In genomic region chr15:81097456-81097855, GRCm38 (mm10) we compare ENCODE assay signal across 9 mouse cellular contexts.
A peak's percentile ranks its signal among the peaks of the same experiment; 100 is the strongest.
DNase-seq lines count a peak whose midpoint lies in the region; ATAC-seq and TF ChIP-seq lines count a peak whose summit lies in the region.
"Had no signal": no experiment of that assay in that cellular context is flagged by ENCODE, and none has a peak within 500 bp of the region (broad histone marks: within the 10 kb centered on the region; RNA-seq: fewer than 3 reads in every experiment).

No protein-coding gene starts in this region.

- no peak for TF ChIP-seq CTCF in stomach, postnatal 0 days (IDR thresholded peaks at IDR 0.05; ENCODE audit: low read depth)
- no peak for TF ChIP-seq CTCF in forebrain, postnatal 0 days (IDR thresholded peaks at IDR 0.05; ENCODE audit: low read depth)

- no peaks in the 10 kb centered on the region for H3K27me3 ChIP-seq in kidney, embryonic 15.5 days
- H3K27me3 ChIP-seq in stomach, postnatal 0 days (ENCODE audit: control insufficient read depth, insufficient read depth, low read length), result no peaks in the 10 kb centered on the region
- H3K27me3 ChIP-seq in forebrain, postnatal 0 days (ENCODE audit: insufficient read depth, low read length), result no peaks in the 10 kb centered on the region
- H3K27me3 ChIP-seq: limb, embryonic 12.5 days had no signal

- H3K9ac ChIP-seq in kidney, embryonic 15.5 days, result no peak overlapping the region
- peak overlapping the region; percentile 38; the same call in 1 of the 2 replicates for H3K9ac ChIP-seq in stomach, postnatal 0 days (ENCODE audit: low read length)
- H3K9ac ChIP-seq in forebrain, postnatal 0 days, result no peak overlapping the region
- H3K9ac ChIP-seq: limb, embryonic 12.5 days had no signal

- H3K9me3 ChIP-seq in kidney, embryonic 15.5 days (replicated peaks), result no peaks in the 10 kb centered on the region
- no peaks in the 10 kb centered on the region for H3K9me3 ChIP-seq in stomach, postnatal 0 days (ENCODE audit: control insufficient read depth, low read length)
- no peaks in the 10 kb centered on the region for H3K9me3 ChIP-seq in forebrain, postnatal 0 days (ENCODE audit: low read length)
- H3K9me3 ChIP-seq: limb, embryonic 12.5 days had no signal

- H3K4me1 ChIP-seq in kidney, embryonic 15.5 days, result peaks cover 23% of the 10 kb centered on the region
- no peaks in the 10 kb centered on the region; the same call in 1 of the 2 replicates for H3K4me1 ChIP-seq in stomach, postnatal 0 days (replicated peaks; ENCODE audit: control insufficient read depth, insufficient read depth)
- no peaks in the 10 kb centered on the region for H3K4me1 ChIP-seq in forebrain, postnatal 0 days (ENCODE audit: insufficient read depth)

- no peaks in the 10 kb centered on the region for H3K36me3 ChIP-seq in kidney, embryonic 15.5 days
- H3K36me3 ChIP-seq in stomach, postnatal 0 days (ENCODE audit: control insufficient read depth, insufficient read depth, low read length), result no peaks in the 10 kb centered on the region
- no peaks in the 10 kb centered on the region for H3K36me3 ChIP-seq in forebrain, postnatal 0 days (ENCODE audit: insufficient read depth)
- H3K36me3 ChIP-seq: limb, embryonic 12.5 days had no signal

- 37% methylated on average over 4 of the region's 4 CpGs for WGBS in kidney, embryonic 15.5 days
- 22% methylated on average over 4 of the region's 4 CpGs for WGBS in stomach, postnatal 0 days
- 18% methylated on average over 4 of the region's 4 CpGs for WGBS in forebrain, postnatal 0 days

- H3K4me2 ChIP-seq in kidney, embryonic 15.5 days, result no peak overlapping the region
- no peak overlapping the region for H3K4me2 ChIP-seq in stomach, postnatal 0 days (replicated peaks; ENCODE audit: low read depth)
- H3K4me2 ChIP-seq in forebrain, postnatal 0 days (ENCODE audit: low read depth), result no peak overlapping the region
- H3K4me2 ChIP-seq: limb, embryonic 12.5 days; midbrain, embryonic 11.5 days had no signal

- no peak for TF ChIP-seq EP300 in stomach, postnatal 0 days (optimal IDR thresholded peaks at IDR 0.05)

- no peak for DNase-seq in kidney, adult 18-20 months
- DNase-seq in CD8-positive naive resting alpha-beta T cell, adult 2 months (ENCODE audit: low read depth in 2 of 2, low spot score in 2 of 2), result peak; percentile 37 to 56
- DNase-seq in adrenal gland, postnatal 36 days, result peak; percentile 24 to 64
- DNase-seq in stomach, postnatal 0 days (ENCODE audit: low spot score), result no peak
- no peak for DNase-seq in forebrain, postnatal 0 days
- no peak for DNase-seq in left cerebral cortex, postnatal 36 days (ENCODE audit: low spot score in 2 of 2)

- intact Hi-C loops in left cerebral cortex, postnatal 36 days (cut with DNase I), result no loop called here

- 0 out of 2 replicates have a peak overlapping the region, but pooled peaks have one; percentile 45 for H3K27ac ChIP-seq in kidney, embryonic 15.5 days
- peak overlapping the region; percentile 30; the same call in 1 of the 2 replicates for H3K27ac ChIP-seq in stomach, postnatal 0 days (replicated peaks)
- no peak overlapping the region for H3K27ac ChIP-seq in forebrain, postnatal 0 days (ENCODE audit: low read depth, low read length)
- H3K27ac ChIP-seq: limb, embryonic 12.5 days had no signal

- H3K4me3 ChIP-seq in kidney, embryonic 15.5 days (replicated peaks), result no peak overlapping the region
- no peak overlapping the region for H3K4me3 ChIP-seq in stomach, postnatal 0 days (ENCODE audit: low read depth, low read length)
- H3K4me3 ChIP-seq in forebrain, postnatal 0 days (ENCODE audit: low read depth, low read length), result no peak overlapping the region
- H3K4me3 ChIP-seq: limb, embryonic 12.5 days had no signal

- no peak for ATAC-seq in kidney, embryonic 15.5 days (replicated peaks; ENCODE audit: low FRiP score)
- ATAC-seq in stomach, postnatal 0 days (ENCODE audit: low FRiP score, low TSS enrichment), result no peak
- ATAC-seq in forebrain, postnatal 0 days, result no peak

Comparison
In these comparisons a context has a peak if more than half of its experiments do, and no peak if none do; other contexts are left out.
1. DNase-seq: peak in CD8-positive naive resting alpha-beta T cell, adult 2 months (2 of 2) and adrenal gland, postnatal 36 days (2 of 2); none in kidney, adult 18-20 months (single experiment), stomach, postnatal 0 days (single experiment), forebrain, postnatal 0 days (single experiment) and left cerebral cortex, postnatal 36 days (0 of 2).